Mouse (Mus musculus): Measurements from ENCODE around the gene Ptpn11. TPM values are rescaled to one million over a fixed set of nuclear protein-coding genes. Genes with fewer than 3 reads are reported as not detected.

Ptpn11 gene
- polyA plus RNA-seq, 1 experiment from 2014 or later, result 14.4 TPM

DNA sequence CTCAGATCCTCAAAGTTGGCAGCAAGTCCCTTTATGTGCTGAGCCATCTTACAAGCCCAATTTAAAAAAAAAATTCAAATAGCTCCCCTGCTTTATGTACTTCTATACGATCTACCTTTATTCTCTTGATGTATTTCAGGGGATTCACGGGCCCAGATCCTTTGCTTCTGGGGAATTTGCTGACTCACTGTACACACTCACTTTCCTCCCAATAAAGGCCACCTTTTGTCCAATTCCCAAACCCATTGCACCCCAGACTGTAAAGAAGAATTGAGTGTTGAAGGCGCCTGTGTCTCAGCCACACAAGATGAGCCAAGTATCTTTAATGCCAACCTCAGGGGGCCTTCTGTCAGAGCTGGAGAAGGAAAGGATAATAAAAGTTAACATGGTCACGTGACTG is 93.2 kb downstream of the Ptpn11 start:
- Histone ChIP-seq H3K27ac (ENCODE audit: low read length) (no peak overlapping the region), H3K9ac (ENCODE audit: low read length) (no peak overlapping the region), H3K4me3 (replicated peaks; ENCODE audit: low read length) (no peak overlapping the region), H3K4me1 (ENCODE audit: control insufficient read depth, insufficient read depth, low read length) (no peaks in the 10 kb centered on the region), H3K36me3 (ENCODE audit: control insufficient read depth, insufficient read depth, low read length) (no peaks in the 10 kb centered on the region), H3K4me2 (ENCODE audit: low read depth, low read length) (no peak overlapping the region), H3K27me3 (ENCODE audit: control insufficient read depth, insufficient read depth, low read length) (no peaks in the 10 kb centered on the region), H3K9me3 (replicated peaks; ENCODE audit: control insufficient read depth, low read length) (no peaks in the 10 kb centered on the region)
- ATAC-seq (ENCODE audit: insufficient read depth, low FRiP score), result no peak
- 75% methylated on average over 4 of the region's 4 CpGs for WGBS

- Histone ChIP-seq H3K4me3 (replicated peaks; ENCODE audit: low read length) (no peak overlapping the region), H3K36me3 (ENCODE audit: control insufficient read depth, insufficient read depth, low read length) (no peaks in the 10 kb centered on the region), H3K27ac (ENCODE audit: low read length) (no peak overlapping the region), H3K9me3 (replicated peaks; ENCODE audit: control insufficient read depth, low read length) (no peaks in the 10 kb centered on the region), H3K9ac (ENCODE audit: low read length) (no peak overlapping the region), H3K27me3 (ENCODE audit: control insufficient read depth, insufficient read depth, low read length) (no peaks in the 10 kb centered on the region), H3K4me2 (ENCODE audit: low read depth, low read length) (no peak overlapping the region), H3K4me1 (ENCODE audit: control insufficient read depth, insufficient read depth, low read length) (no peaks in the 10 kb centered on the region)
- ATAC-seq (ENCODE audit: insufficient read depth, low FRiP score), result no peak
- WGBS, result 78% methylated on average over 5 of the region's 5 CpGs
Measured at GRCm38 (mm10) chr5:121096744-121097143, 94.5 kb downstream of the Ptpn11 start.

DNA sequence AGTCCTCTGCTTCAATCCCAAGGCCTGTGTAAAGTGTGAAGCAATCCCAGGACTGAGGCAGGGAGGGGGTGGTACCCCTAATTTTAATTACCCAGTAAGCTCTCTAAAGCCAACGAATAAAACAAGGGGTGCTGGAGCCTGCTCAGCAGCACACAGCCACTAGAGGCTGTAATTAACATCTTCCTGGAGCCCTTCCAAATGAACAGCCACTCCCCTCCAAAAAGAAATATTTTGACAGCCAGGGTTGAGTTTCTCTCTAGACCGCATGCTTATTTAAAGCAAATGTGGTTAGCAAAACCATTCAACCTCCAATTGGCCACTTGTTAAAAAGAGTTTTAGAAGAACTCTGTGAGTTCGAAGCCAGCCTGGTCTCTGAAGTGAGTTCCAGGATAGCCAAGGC is 97.9 kb downstream of the Ptpn11 start:
- Histone ChIP-seq H3K9ac (ENCODE audit: low read length) (no peak overlapping the region), H3K27ac (ENCODE audit: low read length) (no peak overlapping the region), H3K4me2 (ENCODE audit: low read depth, low read length) (no peak overlapping the region), H3K36me3 (ENCODE audit: control insufficient read depth, insufficient read depth, low read length) (no peaks in the 10 kb centered on the region), H3K27me3 (ENCODE audit: control insufficient read depth, insufficient read depth, low read length) (no peaks in the 10 kb centered on the region), H3K4me1 (ENCODE audit: control insufficient read depth, insufficient read depth, low read length) (no peaks in the 10 kb centered on the region), H3K4me3 (replicated peaks; ENCODE audit: low read length) (no peak overlapping the region), H3K9me3 (replicated peaks; ENCODE audit: control insufficient read depth, low read length) (no peaks in the 10 kb centered on the region)
- WGBS, result 59% methylated on average over 3 of the region's 3 CpGs
- no peak for ATAC-seq (ENCODE audit: insufficient read depth, low FRiP score)

DNA sequence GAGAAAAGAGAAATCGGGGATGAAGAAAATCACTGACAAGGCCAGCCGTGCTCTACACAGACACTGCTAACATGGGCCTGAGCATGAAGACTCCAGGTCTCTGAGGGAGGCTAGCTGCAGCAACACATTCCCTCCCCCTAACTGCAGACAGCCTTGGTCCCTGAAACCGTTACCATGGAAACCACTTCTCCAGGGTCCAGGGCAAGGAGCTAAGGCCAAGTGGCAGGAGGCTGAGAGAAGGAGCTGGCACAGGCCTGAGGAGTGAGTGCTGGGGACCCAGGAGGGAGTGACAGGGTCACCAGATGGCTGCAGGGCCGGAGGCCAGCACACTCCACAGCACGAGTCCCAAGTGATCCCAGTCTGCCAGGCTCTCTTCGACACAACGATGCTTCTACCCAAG is 101.5 kb downstream of the Ptpn11 start:
- Histone ChIP-seq H3K4me2 (ENCODE audit: low read depth, low read length) (no peak overlapping the region), H3K4me1 (ENCODE audit: control insufficient read depth, insufficient read depth, low read length) (no peaks in the 10 kb centered on the region), H3K9ac (ENCODE audit: low read length) (no peak overlapping the region), H3K27me3 (ENCODE audit: control insufficient read depth, insufficient read depth, low read length) (no peaks in the 10 kb centered on the region), H3K4me3 (replicated peaks; ENCODE audit: low read length) (no peak overlapping the region), H3K9me3 (replicated peaks; ENCODE audit: control insufficient read depth, low read length) (no peaks in the 10 kb centered on the region), H3K27ac (ENCODE audit: low read length) (no peak overlapping the region), H3K36me3 (ENCODE audit: control insufficient read depth, insufficient read depth, low read length) (no peaks in the 10 kb centered on the region)
- ATAC-seq (ENCODE audit: insufficient read depth, low FRiP score), result no peak
- WGBS, result 72% methylated on average over 7 of the region's 7 CpGs

GRCm38 (mm10) chr5:121087733-121088132 is 103.5 kb downstream of the Ptpn11 start:
- no peak overlapping the region for H3K9ac ChIP-seq (ENCODE audit: low read length)
- H3K4me3 ChIP-seq (replicated peaks; ENCODE audit: low read length), result no peak overlapping the region
- H3K27ac ChIP-seq (ENCODE audit: low read length), result no peak overlapping the region
- H3K4me2 ChIP-seq (ENCODE audit: low read depth, low read length), result no peak overlapping the region
- H3K36me3 ChIP-seq (ENCODE audit: control insufficient read depth, insufficient read depth, low read length), result no peaks in the 10 kb centered on the region
- no peaks in the 10 kb centered on the region for H3K27me3 ChIP-seq (ENCODE audit: control insufficient read depth, insufficient read depth, low read length)
- 55% methylated on average over 7 of the region's 7 CpGs for WGBS
- ATAC-seq (ENCODE audit: insufficient read depth, low FRiP score), result no peak
- H3K4me1 ChIP-seq (ENCODE audit: control insufficient read depth, insufficient read depth, low read length), result no peaks in the 10 kb centered on the region
- no peaks in the 10 kb centered on the region for H3K9me3 ChIP-seq (replicated peaks; ENCODE audit: control insufficient read depth, low read length)

- ATAC-seq (ENCODE audit: insufficient read depth, low FRiP score), result no peak
- Histone ChIP-seq H3K27me3 (ENCODE audit: control insufficient read depth, insufficient read depth, low read length) (no peaks in the 10 kb centered on the region), H3K9me3 (replicated peaks; ENCODE audit: control insufficient read depth, low read length) (no peaks in the 10 kb centered on the region), H3K36me3 (ENCODE audit: control insufficient read depth, insufficient read depth, low read length) (no peaks in the 10 kb centered on the region), H3K4me1 (ENCODE audit: control insufficient read depth, insufficient read depth, low read length) (no peaks in the 10 kb centered on the region), H3K4me2 (ENCODE audit: low read depth, low read length) (no peak overlapping the region), H3K27ac (ENCODE audit: low read length) (no peak overlapping the region), H3K4me3 (replicated peaks; ENCODE audit: low read length) (no peak overlapping the region), H3K9ac (ENCODE audit: low read length) (no peak overlapping the region)
- 90% methylated on average over 7 of the region's 7 CpGs for WGBS
Measured at GRCm38 (mm10) chr5:121082605-121083004, 108.6 kb downstream of the Ptpn11 start.

DNA sequence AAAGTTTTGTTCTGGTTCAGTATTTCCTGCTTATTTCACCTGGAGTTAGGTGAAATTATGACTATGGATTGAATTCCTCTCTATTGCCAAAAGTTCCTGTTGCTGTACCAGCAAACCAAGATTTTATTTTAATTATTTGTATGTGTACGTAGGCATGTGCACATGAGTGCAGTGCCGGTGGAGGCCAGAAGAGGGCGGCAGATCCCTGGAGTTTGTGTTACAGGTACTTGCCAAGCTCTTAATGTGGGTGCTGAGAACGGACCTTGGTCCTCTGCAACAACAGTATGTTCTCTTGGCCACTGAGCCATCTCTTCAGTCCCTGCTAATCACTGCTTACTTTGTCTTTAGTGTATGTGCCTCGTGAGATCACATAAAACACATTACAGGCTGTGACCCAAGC is 109.4 kb downstream of the Ptpn11 start:
- no peak overlapping the region for H3K4me2 ChIP-seq (ENCODE audit: low read depth, low read length)
- H3K27ac ChIP-seq (ENCODE audit: low read length), result no peak overlapping the region
- H3K4me1 ChIP-seq (ENCODE audit: control insufficient read depth, insufficient read depth, low read length), result no peaks in the 10 kb centered on the region
- no peak for ATAC-seq (ENCODE audit: insufficient read depth, low FRiP score)
- no peaks in the 10 kb centered on the region for H3K27me3 ChIP-seq (ENCODE audit: control insufficient read depth, insufficient read depth, low read length)
- H3K9me3 ChIP-seq (replicated peaks; ENCODE audit: control insufficient read depth, low read length), result no peaks in the 10 kb centered on the region
- H3K9ac ChIP-seq (ENCODE audit: low read length), result no peak overlapping the region
- no peaks in the 10 kb centered on the region for H3K36me3 ChIP-seq (ENCODE audit: control insufficient read depth, insufficient read depth, low read length)
- WGBS, result 76% methylated on average over 5 of the region's 5 CpGs
- H3K4me3 ChIP-seq (replicated peaks; ENCODE audit: low read length), result no peak overlapping the region

Other genes starting within 250 kb of the Ptpn11 start
- gene Rph3a, start 181.3 kb downstream of the Ptpn11 start, polyA plus RNA-seq (2015; fragmentation: Nextera tagmentation; extraction: Ambion mirVana), result 0.06 and 0.26 TPM in 2 replicates
- gene Rpl6, start 13.1 kb upstream of the Ptpn11 start, polyA plus RNA-seq (2015; fragmentation: Nextera tagmentation; extraction: Ambion mirVana), result 510 and 591 TPM in 2 replicates
- 3.7 and 4.1 TPM in 2 replicates for gene Hectd4, start 28.8 kb upstream of the Ptpn11 start, polyA plus RNA-seq (2015; fragmentation: Nextera tagmentation; extraction: Ambion mirVana)
- gene Trafd1, start 194.2 kb upstream of the Ptpn11 start, polyA plus RNA-seq (2015; fragmentation: Nextera tagmentation; extraction: Ambion mirVana), result 74.7 and 77.1 TPM in 2 replicates
- 43.4 and 45.8 TPM in 2 replicates for gene Naa25, start 206.5 kb upstream of the Ptpn11 start, polyA plus RNA-seq (2015; fragmentation: Nextera tagmentation; extraction: Ambion mirVana)

Measured in stomach, embryonic 16.5 days (tissue).